Mouse (Mus musculus) embryonic fibroblast, embryonic 13.5 days (primary cell): ENCODE data around the gene Pcsk2.

Experiments
- CTCF ChIP-seq: IDR thresholded peaks from 2 replicates; pipeline ENCODE4 v1.5.1; 2011; ENCODE audit warnings: mild to moderate bottlenecking, control low read depth, low read length, moderate library complexity, borderline replicate concordance; ENCODE audit not compliant: insufficient read depth
- POLR2A ChIP-seq: IDR thresholded peaks from 2 replicates; pipeline ENCODE4 v1.6.1; 2011; ENCODE audit warnings: low read depth, mild to moderate bottlenecking, control low read depth, low read length, moderate library complexity

DNA sequence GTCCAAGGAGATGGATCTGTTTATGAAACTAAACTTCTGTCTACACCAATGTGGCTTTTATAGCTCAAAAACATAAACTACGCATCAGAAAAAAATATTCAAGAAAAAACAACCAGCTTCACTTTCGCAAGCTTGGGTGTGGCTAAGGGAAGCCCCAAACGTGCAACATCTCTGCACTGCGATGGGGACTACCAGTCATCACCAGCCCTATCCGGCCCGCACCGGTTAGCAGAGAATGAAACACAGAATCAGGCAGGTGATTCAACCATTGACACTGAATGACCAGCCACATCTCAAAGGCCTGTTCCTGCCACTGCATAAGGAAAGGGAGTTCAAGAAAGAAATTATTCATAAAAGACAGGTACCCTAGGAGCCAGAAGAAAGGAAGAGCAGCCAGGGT is 289.9 kb downstream of the Pcsk2 start:
- TF ChIP-seq CTCF (no peak), POLR2A (no peak)
